Mouse (Mus musculus): ENCODE results near the gene Heca. TPM values are rescaled to one million over a fixed set of nuclear protein-coding genes. Genes with fewer than 3 reads are reported as not detected.
"Not testable (repeated sequence)": the region's sequence is repeated elsewhere in the genome, so short reads cannot be mapped to it uniquely, and the experiment has no call there.

The Heca gene
- total RNA-seq, 2 experiments from 2014 or later, result 33.8 to 33.9 TPM

GRCm38 (mm10) chr10:17880724-17881123 lies 67.1 kb downstream of the Heca start:
- no peak for DNase-seq

GRCm38 (mm10) chr10:17880038-17880437 lies 67.8 kb downstream of the Heca start:
- DNase-seq, result no peak

GRCm38 (mm10) chr10:17878002-17878919 lies 69.6 kb downstream of the Heca start:
- no peak for DNase-seq

GRCm38 (mm10) chr10:17869822-17870662 lies 77.8 kb downstream of the Heca start:
- peak; percentile 77 to 79 for DNase-seq

GRCm38 (mm10) chr10:17860701-17861480 lies 87.0 kb downstream of the Heca start:
- DNase-seq, result no peak

GRCm38 (mm10) chr10:17857647-17858261 lies 90.1 kb downstream of the Heca start:
- DNase-seq, result no peak

GRCm38 (mm10) chr10:17844781-17845537 lies 102.9 kb downstream of the Heca start:
- DNase-seq, result no peak

GRCm38 (mm10) chr10:17842030-17842429 lies 105.8 kb downstream of the Heca start:
- DNase-seq, result no peak

GRCm38 (mm10) chr10:17836275-17836674 lies 111.6 kb downstream of the Heca start:
- no peak for DNase-seq

GRCm38 (mm10) chr10:17835031-17835430 lies 112.8 kb downstream of the Heca start:
- DNase-seq, result peak; percentile 41 to 68

- DNase-seq, result no peak
These were observed 116.8 kb downstream of the Heca start for GRCm38 (mm10) chr10:17831041-17831440.

GRCm38 (mm10) chr10:17829205-17829604 lies 118.7 kb downstream of the Heca start:
- no peak for DNase-seq

- DNase-seq, result no peak
These were observed 120.5 kb downstream of the Heca start for GRCm38 (mm10) chr10:17827391-17827790.

GRCm38 (mm10) chr10:17820422-17820821 lies 127.4 kb downstream of the Heca start:
- DNase-seq, result not testable (repeated sequence)

Other genes starting within 250 kb of the Heca start
- gene Cited2, start 224.8 kb downstream of the Heca start, total RNA-seq (2021), result 10 to 100 TPM; 41.5 to 55.5 TPM
- 100 to 1,000 TPM; 325 to 387 TPM for gene Txlnb, start 151.8 kb downstream of the Heca start, total RNA-seq (2021)
- gene Abracl, start 75.2 kb upstream of the Heca start, total RNA-seq (2021), result 10 to 100 TPM; 27.6 to 37.5 TPM
- gene Reps1, start 107.8 kb upstream of the Heca start, total RNA-seq (2021), result 10 to 100 TPM; 29.3 to 32.8 TPM